Mouse (Mus musculus): ENCODE measurements around the gene Pip4k2a. TPM values are rescaled to one million over a fixed set of nuclear protein-coding genes. Genes with fewer than 3 reads are reported as not detected.
A peak's percentile ranks its signal among the peaks of the same experiment; 100 is the strongest.
"Not testable (repeated sequence)": the region's sequence is repeated elsewhere in the genome, so short reads cannot be mapped to it uniquely, and the experiment has no call there.

Pip4k2a gene
- 5.6 and 6.7 TPM in 2 replicates for polyA plus RNA-seq (2016; fragmentation: Nextera tagmentation; extraction: Ambion mirVana)

DNA sequence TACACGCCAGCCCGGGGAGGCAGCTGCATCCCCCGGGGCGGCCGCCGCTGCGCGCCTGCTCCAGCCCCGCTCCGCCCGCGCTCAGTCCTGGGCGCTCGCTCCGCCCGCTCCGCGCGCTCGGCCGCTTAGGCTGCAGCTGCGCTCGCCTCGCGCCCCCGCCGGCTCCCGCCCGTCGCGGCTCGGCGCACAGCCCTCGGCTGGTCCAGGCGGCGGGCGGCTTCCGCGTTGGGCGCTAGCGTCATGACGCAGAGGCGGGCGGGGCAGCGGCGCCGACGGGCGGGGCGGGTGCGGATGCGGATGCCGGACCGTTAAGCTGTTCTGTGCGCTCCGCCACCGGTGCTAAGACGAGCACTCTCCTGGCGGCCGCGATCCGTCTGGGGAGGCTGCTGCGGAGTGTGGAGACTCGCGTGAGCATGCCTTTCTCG is at the start of gene Pip4k2a, which contains the start of gene 4930426L09Rik:
Gene Pip4k2a, minus strand, starts transcription at position 73 of the 425 bp plus-strand sequence.
Gene 4930426L09Rik, plus strand, starts transcription at position 290 of the 425 bp plus-strand sequence.
- under 1% methylated on average over 66 of the region's 66 CpGs for whole genome bisulfite sequencing
- peak within 1 kb of the TSS; percentile 89 for H3K27ac ChIP-seq
- H3K4me1 ChIP-seq = peaks cover 52% of the 10 kb centered on the region
- peak within 1 kb of the TSS; percentile 72 for H3K4me3 ChIP-seq
- DNase-seq (ENCODE audit: low spot score) = peak; percentile 91
- no peaks in the 10 kb centered on the region for H3K9me3 ChIP-seq (replicated peaks)
- H3K27me3 ChIP-seq (ENCODE audit: low read depth, poor library complexity, severe bottlenecking) = peaks cover 13% of the 10 kb centered on the region
- H3K36me3 ChIP-seq = no peaks in the 10 kb centered on the region

DNA sequence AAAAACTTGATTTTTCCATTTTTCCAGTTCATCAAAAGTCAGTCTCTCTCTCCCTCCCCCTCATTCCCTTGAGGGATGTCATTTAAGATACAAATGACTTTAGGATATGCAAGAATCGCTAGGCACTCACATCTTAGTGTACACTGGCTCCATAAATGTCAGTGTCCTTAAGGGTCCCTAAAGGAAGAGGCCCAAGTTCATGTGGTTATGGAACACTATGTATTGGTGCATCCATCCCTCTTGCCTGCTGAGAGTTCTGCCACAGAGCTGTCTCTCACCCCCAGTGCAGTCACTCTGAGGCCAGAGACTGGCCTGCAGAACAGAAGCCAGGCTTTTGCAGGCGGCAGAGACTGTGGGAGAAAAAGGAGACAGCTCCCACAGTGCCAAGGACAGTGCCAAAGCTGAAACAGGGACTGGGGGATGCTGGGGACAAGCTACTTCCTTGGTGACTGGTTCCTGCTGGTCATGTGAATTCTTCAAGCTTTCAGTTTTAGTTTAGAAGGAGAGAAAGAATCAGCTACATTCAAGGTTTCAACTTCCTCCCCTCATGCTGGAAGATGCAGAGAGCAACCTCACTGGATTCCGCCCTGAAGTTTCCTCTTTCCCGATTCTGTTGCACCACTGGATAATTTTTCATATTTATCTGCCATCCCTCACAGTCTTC is 40.1 kb upstream of the Pip4k2a start:
- Histone ChIP-seq H3K27me3 (ENCODE audit: low read depth, poor library complexity, severe bottlenecking) (no peaks in the 10 kb centered on the region), H3K4me1 (no peaks in the 10 kb centered on the region), H3K4me3 (no peak overlapping the region), H3K36me3 (no peaks in the 10 kb centered on the region), H3K9me3 (replicated peaks) (no peaks in the 10 kb centered on the region), H3K27ac (no peak overlapping the region)
- DNase-seq (ENCODE audit: low spot score) = no peak
- WGBS = 83% methylated on average over 4 of the region's 4 CpGs

DNA sequence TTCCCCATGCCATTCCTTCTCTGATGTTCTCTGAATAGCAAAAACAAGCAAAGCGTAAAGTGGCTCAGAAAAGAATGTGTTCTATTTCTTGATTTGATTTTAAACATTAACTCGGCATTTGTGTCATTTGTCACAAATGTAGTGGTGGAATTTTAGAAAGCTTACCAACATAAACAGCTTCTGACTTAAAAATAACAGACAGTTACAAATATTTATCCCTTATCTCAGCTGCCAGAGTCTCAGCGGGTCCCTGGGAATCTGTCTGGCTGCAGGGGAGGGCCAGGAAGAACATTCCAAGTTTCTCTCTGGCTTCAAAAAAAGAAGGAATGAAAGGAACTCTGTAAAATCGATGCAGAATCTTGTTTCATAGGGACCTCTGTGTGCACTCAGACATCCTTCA is 39.5 kb upstream of the Pip4k2a start:
- no peaks in the 10 kb centered on the region for H3K9me3 ChIP-seq (replicated peaks)
- no peak overlapping the region for H3K4me3 ChIP-seq
- H3K36me3 ChIP-seq = no peaks in the 10 kb centered on the region
- no peaks in the 10 kb centered on the region for H3K4me1 ChIP-seq
- H3K27me3 ChIP-seq (ENCODE audit: low read depth, poor library complexity, severe bottlenecking) = no peaks in the 10 kb centered on the region
- DNase-seq (ENCODE audit: low spot score) = no peak
- 75% methylated on average over 4 of the region's 4 CpGs for WGBS
- no peak overlapping the region for H3K27ac ChIP-seq

DNA sequence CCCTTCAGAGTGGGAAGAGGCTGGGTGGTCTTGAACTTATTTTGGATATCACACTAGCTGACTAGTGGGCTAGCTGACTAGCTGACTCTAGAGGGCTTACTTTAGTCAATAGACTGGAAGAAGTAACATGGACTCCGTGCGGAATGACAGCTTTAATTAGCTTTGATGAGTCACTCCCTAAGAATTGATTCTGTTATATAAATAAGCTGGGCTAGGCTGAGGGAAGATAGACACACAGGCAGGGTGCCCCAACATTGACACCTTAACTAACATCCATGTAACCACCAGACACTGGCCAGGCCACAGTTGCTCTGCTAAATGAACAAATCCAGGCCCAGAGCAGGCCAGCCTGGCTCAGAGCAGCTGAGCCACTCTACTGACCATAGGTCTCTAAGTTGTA is 26.9 kb upstream of the Pip4k2a start:
- no peak for DNase-seq (ENCODE audit: low spot score)
- no peak overlapping the region for H3K4me3 ChIP-seq
- no peaks in the 10 kb centered on the region for H3K4me1 ChIP-seq
- H3K27me3 ChIP-seq (ENCODE audit: low read depth, poor library complexity, severe bottlenecking) = no peaks in the 10 kb centered on the region
- no peaks in the 10 kb centered on the region for H3K9me3 ChIP-seq (replicated peaks)
- H3K36me3 ChIP-seq = no peaks in the 10 kb centered on the region
- no peak overlapping the region for H3K27ac ChIP-seq
- WGBS = 81% methylated on average over 2 of the region's 2 CpGs

DNA sequence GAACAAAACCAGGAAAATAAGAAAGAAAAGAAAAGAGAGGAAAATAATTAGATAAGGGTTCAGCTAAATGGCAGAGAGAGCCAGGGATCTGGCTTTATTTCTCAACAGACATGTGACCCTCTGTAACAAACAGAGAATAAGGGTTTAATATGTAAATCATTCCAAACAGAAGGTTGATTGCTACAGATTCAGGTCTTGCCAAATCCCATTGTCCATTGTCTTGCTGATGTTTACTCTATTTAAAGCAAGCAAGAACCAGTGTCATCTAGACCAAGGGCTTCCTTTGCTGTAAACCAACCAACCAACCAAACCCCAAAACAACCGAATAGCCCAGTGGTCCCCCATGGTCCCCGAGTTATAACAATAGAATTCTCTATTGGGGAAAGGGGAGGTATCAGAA is 20.1 kb upstream of the Pip4k2a start:
- no peaks in the 10 kb centered on the region for H3K27me3 ChIP-seq (ENCODE audit: low read depth, poor library complexity, severe bottlenecking)
- 89% methylated on average over 2 of the region's 2 CpGs for WGBS
- DNase-seq (ENCODE audit: low spot score) = no peak
- no peak overlapping the region for H3K27ac ChIP-seq
- no peaks in the 10 kb centered on the region for H3K36me3 ChIP-seq
- no peaks in the 10 kb centered on the region for H3K4me1 ChIP-seq
- no peak overlapping the region for H3K4me3 ChIP-seq
- H3K9me3 ChIP-seq (replicated peaks) = no peaks in the 10 kb centered on the region

DNA sequence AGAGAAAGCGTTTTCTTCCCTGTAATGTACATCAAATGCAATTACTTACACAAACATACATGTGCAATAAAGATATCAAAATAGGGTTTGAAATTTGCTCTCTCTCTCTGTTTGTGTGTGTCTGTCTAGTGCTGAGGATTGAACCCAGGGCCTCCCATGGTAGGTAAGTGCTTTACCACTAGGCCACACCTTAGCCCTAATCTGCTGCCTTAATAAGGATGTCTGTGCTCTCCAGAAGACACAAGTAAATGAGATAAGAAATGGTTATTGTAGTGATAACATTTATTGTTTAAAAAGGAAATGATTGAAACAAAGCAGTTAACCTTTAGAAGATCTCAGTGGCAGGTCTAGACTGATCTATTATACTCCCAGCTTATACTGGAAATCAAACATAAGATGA is 18.9 kb upstream of the Pip4k2a start:
- Histone ChIP-seq H3K4me1 (no peaks in the 10 kb centered on the region), H3K27me3 (ENCODE audit: low read depth, poor library complexity, severe bottlenecking) (no peaks in the 10 kb centered on the region), H3K27ac (no peak overlapping the region), H3K4me3 (no peak overlapping the region), H3K36me3 (no peaks in the 10 kb centered on the region), H3K9me3 (replicated peaks) (no peaks in the 10 kb centered on the region)
- no peak for DNase-seq (ENCODE audit: low spot score)
- 80% methylated on average over 1 of the region's 1 CpGs for WGBS

DNA sequence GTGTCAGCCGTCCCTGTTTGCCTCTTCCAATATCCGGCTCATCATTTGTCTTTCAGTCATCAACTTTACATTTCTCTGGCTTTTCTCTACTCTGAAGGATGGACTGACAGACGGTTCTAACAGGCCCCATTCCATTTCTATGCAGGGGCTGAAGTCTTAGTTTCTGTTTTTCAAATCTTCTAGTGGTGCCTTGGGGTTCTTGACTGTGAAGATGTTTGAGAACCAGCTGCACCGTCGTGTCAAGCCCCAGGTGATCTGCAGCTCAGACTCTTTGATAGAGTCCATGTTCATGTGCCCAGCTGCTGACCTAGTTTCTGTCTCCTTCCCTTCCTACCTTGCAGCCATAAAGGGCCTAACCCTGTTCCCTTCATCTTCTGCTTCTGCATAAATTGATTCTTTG is 18.4 kb upstream of the Pip4k2a start:
- no peaks in the 10 kb centered on the region for H3K27me3 ChIP-seq (ENCODE audit: low read depth, poor library complexity, severe bottlenecking)
- WGBS = 87% methylated on average over 5 of the region's 5 CpGs

DNA sequence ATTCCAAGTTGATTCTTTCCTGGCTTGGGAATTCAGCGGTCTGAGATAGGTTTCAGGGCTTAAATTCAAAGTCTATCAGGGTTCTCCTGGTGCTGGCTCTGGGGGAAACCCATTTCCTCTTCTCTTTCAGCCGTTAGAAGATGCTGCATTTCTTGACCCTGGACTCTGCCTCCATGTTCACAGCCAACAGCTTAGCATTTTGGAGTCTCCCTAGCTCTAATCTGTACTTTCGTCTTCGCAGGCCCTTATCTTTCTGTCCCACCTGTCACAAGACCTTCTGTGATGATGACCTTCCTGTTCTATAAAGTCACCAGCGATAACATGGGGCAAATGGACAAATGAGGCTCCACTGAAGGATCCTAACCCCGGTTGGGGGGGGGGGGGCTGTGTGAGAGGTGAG is 13.5 kb upstream of the Pip4k2a start:
- DNase-seq (ENCODE audit: low spot score) = no peak
- Histone ChIP-seq H3K36me3 (no peaks in the 10 kb centered on the region), H3K9me3 (replicated peaks) (no peaks in the 10 kb centered on the region), H3K4me1 (no peaks in the 10 kb centered on the region), H3K27ac (no peak overlapping the region), H3K27me3 (ENCODE audit: low read depth, poor library complexity, severe bottlenecking) (no peaks in the 10 kb centered on the region), H3K4me3 (no peak overlapping the region)
- WGBS = 89% methylated on average over 6 of the region's 6 CpGs

More for the DNA sequence above, 18.4 kb upstream of the Pip4k2a start:
- Histone ChIP-seq H3K27ac (no peak overlapping the region), H3K9me3 (replicated peaks) (no peaks in the 10 kb centered on the region), H3K4me1 (no peaks in the 10 kb centered on the region), H3K36me3 (no peaks in the 10 kb centered on the region), H3K4me3 (no peak overlapping the region)
- no peak for DNase-seq (ENCODE audit: low spot score)

DNA sequence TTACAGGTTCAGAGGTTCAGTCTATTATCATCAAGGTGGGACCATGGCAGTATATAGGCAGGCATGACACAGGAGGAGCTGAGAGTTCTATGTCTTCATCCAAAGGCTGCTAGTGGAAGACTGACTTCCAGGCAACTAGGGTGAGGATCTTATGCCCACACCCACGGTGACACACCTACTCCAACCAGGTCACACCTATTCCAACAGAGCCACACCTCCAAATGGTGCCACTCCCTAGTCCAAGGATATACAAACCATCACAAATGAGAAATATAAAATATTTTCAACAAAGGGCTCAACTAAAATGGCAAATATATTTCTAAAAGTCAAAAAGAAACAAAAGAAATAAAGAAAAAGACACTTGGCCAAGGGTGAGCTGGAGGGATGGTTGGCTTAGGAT is 12.6 kb upstream of the Pip4k2a start:
- H3K4me3 ChIP-seq; H3K36me3 ChIP-seq; H3K27me3 ChIP-seq (ENCODE audit: low read depth, poor library complexity, severe bottlenecking); H3K4me1 ChIP-seq; H3K9me3 ChIP-seq (replicated peaks); H3K27ac ChIP-seq; DNase-seq (ENCODE audit: low spot score): not testable (repeated sequence)
- whole genome bisulfite sequencing = 69% methylated on average over 1 of the region's 1 CpGs

DNA sequence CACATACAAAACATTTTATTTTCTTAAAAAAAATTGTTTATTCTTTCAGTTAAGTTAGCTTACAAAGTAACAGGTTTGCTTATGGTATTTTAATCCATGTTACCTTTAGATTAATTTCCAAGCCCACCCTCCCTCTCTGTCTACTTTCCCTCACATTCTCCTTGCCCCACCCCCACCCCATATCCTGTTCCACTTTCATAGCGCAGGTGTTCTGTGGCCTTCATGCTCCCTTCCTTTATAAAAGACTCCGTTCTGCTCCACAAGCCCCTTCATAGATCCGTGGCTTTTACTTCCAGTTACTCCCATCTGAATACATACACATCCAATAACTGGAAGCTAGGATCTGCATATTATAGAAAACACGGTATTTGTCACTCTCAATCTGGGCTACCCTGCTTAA is 9.7 kb upstream of the Pip4k2a start:
- H3K4me3 ChIP-seq = no peak overlapping the region

DNA sequence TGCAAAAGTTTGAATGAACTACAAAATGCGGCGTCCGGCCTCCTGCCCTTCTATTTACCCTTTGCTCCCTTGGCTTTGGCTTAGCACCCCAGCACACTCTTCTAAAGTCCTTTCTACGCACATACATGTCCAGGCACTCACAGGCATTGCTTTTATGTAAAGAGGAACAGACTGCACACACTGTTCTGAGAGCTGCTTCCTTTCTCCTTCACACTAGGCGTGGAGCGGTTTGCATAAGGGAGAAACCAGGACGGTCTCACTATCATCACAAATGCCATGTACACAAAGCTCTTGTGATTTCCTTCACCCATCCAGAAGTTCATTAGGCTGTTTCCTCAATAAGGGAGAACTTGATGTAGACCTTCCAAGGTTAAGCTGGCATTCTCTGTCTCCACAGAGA is 8.2 kb upstream of the Pip4k2a start:
- Histone ChIP-seq H3K36me3 (no peaks in the 10 kb centered on the region), H3K9me3 (replicated peaks) (no peaks in the 10 kb centered on the region), H3K4me3 (no peak overlapping the region), H3K27ac (no peak overlapping the region), H3K4me1 (no peaks in the 10 kb centered on the region), H3K27me3 (ENCODE audit: low read depth, poor library complexity, severe bottlenecking) (peaks cover 9% of the 10 kb centered on the region; the same call in 1 of the 2 replicates)
- no peak for DNase-seq (ENCODE audit: low spot score)
- WGBS = 91% methylated on average over 7 of the region's 7 CpGs

More for the DNA sequence above, 9.7 kb upstream of the Pip4k2a start:
- no peak overlapping the region for H3K27ac ChIP-seq
- H3K9me3 ChIP-seq (replicated peaks) = no peaks in the 10 kb centered on the region
- DNase-seq (ENCODE audit: low spot score) = no peak
- no peaks in the 10 kb centered on the region for H3K4me1 ChIP-seq
- 80% methylated on average over 4 of the region's 4 CpGs for WGBS
- no peaks in the 10 kb centered on the region for H3K36me3 ChIP-seq
- peaks cover 9% of the 10 kb centered on the region; the same call in 1 of the 2 replicates for H3K27me3 ChIP-seq (ENCODE audit: low read depth, poor library complexity, severe bottlenecking)

DNA sequence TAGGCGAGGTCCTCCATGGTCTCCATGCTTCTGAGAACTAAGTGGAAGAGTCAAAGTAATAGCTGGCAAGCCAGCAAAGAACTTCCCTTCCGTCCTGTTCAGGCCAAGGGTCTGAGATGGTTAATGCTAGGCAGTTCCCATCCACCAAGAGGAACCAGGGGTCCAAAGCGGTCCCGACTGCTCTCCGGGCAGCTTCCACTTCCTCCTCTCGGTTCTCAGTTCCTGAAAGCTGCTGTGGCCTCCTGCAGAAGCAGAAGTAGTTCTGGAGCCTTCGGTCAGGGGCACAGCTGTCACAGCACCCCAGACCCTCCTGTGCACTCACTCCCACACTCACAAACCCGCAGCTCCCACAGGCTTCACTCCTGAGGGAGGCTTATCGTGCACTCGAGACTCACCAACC is 6.9 kb upstream of the Pip4k2a start:
- WGBS = 80% methylated on average over 10 of the region's 10 CpGs
- no peak for DNase-seq (ENCODE audit: low spot score)
- Histone ChIP-seq H3K4me3 (no peak overlapping the region), H3K36me3 (no peaks in the 10 kb centered on the region), H3K4me1 (no peaks in the 10 kb centered on the region), H3K27ac (no peak overlapping the region), H3K27me3 (ENCODE audit: low read depth, poor library complexity, severe bottlenecking) (peaks cover 13% of the 10 kb centered on the region; the same call in 1 of the 2 replicates), H3K9me3 (replicated peaks) (no peaks in the 10 kb centered on the region)

DNA sequence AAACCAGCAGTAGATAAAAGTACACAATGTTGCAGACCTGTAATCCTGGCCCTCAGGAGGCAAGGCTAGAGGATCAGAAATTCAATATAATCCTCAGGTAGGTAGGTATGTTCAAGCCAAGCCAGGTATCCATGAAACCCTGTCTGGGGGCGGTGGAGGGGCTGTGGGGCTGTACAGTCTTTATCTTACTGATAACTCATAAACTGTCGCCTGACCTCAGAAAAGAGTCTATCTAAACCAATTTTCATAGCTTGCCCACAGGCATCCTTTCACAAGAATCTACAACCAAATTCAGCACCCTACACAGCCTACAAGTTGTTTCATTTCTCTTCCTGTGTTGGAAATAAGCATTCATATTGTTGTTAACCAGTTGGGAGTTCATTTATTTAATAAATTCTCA is 1.5 kb upstream of the Pip4k2a start:
- H3K4me1 ChIP-seq = peaks cover 39% of the 10 kb centered on the region
- H3K27me3 ChIP-seq (ENCODE audit: low read depth, poor library complexity, severe bottlenecking) = peaks cover 17% of the 10 kb centered on the region
- no peaks in the 10 kb centered on the region for H3K36me3 ChIP-seq
- DNase-seq (ENCODE audit: low spot score) = no peak
- no peaks in the 10 kb centered on the region for H3K9me3 ChIP-seq (replicated peaks)
- 86% methylated on average over 2 of the region's 2 CpGs for WGBS
- no peak overlapping the region for H3K4me3 ChIP-seq
- H3K27ac ChIP-seq = no peak overlapping the region

Measured in limb, embryonic 10.5 days (tissue).